Mouse (Mus musculus): Measurements from ENCODE around the gene Kpna2. TPM values are rescaled to one million over a fixed set of nuclear protein-coding genes. Genes with fewer than 3 reads are reported as not detected.
"Not testable (repeated sequence)": the region's sequence is repeated elsewhere in the genome, so short reads cannot be mapped to it uniquely, and the experiment has no call there.

Gene Kpna2
- total RNA-seq, 2 experiments from 2014 or later, result 45.3 to 46.7 TPM

DNA sequence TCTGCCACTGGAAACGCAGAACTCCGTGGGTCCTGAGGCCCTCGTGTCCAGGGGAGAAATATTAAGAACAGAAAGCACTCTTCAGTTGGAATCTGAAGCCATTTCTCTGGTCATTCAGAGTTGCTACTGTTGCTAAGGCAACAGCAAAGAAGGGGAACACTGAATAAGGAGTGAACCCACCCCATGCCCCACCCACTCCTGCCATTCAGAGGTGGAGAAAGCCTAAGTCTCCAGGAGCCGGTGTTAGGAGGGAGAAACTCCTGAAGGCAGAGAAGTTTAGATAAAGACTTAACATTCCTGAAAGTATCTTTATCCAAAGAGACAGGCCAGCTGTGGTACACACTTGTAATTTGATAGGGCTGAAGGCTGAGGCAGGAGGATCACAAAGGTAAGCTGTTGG, 20.0 kb upstream of the Kpna2 start:
- no peak for DNase-seq

DNA sequence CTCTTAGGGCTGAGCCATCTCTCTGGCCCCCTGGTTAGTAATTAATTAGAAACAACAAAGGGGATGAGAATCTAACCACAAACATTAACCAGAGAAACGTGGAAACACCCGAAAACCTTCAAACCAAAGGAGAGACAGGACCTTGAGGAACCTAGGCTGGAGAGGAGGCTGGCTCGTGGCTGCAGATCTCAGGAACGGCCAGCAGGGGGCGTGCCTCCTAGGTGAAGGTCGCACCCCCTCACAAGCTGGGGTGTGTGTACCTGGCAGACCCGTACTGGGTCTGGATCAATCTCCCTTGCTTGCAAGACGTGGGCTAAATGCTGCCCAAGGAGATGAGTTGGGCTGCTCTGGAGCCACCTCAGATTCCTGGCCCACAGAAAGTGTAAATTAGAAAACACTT, 19.3 kb upstream of the Kpna2 start:
- DNase-seq, result no peak

DNA sequence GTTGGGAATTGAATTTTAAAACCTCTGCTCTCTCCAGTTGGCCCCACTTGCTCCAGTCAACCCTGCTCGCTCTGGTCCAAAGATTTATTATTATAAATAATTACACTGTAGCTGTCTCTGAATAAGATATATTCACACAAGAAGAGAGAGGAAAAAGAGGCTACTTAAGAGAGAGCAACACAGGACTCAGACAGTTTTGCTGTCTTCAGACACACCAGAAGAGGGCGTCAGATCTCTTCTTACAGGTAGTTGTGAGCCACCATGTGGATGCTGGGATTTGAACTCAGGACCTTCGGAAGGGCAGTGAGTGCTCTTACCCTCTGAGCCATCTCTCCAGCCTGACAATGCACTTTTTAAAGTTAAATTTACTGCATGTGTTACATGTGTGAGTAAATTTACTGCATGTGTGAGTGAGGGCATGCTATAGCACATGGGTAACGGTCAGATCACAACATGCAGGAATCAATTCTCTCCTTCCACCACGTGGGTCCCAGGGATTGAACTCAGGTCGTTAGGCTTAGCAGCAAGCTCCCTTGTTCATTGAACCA, 18.1 kb upstream of the Kpna2 start:
- DNase-seq, result no peak

DNA sequence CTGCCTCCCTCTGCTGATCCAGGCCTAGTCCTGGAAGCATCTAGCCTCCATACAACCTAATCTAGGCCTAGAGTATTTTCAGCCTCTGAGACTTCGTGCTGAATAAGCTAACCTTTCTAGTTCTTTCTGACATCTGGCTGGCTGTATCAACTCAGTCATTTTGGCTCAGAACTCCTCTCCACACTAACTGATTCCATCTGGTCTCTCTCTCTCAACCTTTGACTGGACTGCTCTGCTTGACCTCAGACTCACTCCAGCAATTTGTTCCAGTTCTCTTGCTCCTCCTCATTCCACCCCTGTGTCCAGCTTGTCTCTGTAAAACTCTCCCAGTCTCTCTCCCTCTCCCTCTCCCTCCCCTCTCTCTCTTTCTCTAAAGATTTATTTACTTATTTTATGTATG, 17.6 kb upstream of the Kpna2 start:
- DNase-seq, result no peak

DNA sequence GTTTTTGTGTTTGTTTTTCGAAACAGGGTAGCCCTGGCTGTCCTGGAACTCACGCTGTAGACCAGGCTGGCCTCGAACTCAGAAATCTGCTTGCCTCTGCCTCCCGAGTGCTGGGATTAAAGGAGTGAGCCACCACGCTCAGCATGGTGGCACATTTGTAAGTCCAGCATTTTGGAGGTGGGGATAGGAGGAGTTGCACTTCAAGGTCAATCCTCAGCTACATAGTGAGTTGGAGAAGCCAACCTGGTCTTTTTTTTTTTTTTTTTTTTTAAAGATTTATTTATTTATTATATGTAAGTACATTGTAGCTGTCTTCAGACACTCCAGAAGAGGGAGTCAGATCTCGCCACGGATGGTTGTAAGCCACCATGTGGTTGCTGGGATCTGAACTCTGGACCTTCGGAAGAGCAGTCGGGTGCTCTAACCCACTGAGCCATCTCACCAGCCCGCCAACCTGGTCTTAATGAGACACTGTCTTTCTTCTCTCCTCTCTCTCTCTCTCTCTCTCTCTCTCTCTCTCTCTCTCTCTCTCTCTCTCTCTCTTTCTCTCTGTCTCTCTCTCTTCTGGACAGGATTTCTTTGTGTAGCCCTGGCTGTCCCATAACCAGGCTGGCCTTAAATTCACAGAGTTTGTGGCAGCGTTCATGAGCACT, 16.3 kb upstream of the Kpna2 start:
- DNase-seq, result not testable (repeated sequence)

DNA sequence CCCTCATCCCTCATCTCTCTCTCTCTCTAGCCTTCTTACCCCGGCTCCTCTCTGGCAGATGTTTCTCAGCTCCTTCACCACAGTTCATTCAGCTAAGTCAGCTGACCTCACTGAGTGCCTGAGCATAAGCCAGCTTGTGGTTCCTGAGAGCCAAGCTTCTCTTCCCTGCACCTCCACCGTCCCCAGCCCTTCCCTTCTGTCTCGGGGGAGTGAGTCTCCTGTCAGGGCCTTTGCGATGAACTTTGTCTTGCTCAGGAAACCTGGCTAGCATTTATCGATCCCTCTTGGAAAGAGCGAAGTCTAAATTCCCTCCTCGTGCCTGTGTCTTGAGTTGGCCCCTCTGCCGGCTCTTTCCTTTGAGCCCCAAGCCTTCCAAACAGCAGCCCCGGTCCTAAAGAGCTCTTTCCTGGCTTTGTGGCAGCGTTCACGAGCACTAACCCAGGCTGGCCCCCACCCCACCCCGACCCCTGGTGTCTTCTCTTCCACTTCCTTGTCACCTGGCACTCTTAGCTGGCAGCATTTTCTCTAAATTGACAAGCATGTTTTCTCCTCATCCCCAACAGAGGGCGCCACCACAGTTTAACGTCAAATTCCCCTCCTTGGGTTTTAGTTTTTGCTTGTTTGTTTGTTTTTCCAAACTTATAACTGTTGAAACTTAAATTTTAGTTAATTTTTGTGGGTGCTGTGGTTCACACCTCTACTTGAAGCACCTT, 15.4 kb upstream of the Kpna2 start:
- DNase-seq, result peak; percentile 35

DNA sequence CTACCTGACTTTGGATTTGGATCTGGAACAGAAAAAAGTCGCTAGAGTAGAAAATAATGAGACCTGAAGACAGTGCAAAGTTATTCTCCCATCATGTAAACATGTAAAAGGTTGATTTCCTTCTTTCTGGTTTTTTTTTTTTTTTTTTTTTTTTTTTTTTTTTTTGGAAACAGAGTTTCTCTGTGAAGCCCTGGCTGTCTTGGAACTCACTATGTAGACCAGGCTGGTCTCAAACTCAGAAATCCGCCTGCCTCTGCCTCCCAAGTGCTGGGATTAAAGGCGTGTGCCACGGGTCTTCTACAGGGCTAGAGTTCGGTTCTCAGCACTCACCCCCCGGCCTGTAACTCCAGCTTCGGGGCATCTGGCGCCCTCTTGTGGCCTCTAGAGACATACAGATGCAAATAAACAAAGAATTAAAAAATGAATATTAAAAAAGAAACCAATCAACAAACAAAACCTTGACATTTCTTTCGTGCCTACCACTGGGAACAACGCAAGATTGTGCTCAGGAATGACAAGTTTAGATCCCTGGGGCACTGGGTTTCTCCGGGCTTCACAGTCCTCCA, 14.8 kb upstream of the Kpna2 start:
- no peak for DNase-seq

DNA sequence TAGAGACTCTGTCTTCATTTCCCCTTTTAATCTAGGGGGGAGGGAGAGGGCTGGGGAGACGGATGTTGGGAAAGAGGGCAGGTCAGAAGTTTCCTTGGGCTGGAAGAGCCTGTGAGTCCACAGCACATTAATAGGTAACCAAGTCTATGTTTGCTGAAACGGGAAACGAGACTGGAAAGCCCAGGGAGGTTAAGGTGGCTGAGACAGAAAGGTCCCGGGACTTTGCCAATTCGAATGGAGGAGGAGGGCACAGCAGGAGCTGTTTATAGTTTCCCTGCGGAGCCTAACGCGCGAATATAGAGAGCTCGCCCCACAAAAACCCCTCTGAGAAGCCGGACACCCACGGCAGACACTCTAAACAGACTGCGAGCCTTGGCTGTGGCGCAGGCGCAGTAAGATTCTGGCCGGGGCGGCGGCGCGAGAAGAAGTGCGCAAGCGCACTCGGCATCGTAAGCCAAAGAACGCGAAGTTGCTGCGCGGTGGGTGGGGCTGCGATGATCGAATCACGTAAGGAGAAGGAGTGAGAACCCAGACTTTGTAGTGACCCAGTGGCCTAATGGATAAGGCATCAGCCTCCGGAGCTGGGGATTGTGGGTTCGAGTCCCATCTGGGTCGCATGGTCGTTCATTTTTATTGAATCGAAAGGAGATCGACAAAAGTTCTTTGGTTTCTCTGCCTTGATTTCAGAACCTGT, 13.1 kb upstream of the Kpna2 start:
- DNase-seq, result peak; percentile 99

DNA sequence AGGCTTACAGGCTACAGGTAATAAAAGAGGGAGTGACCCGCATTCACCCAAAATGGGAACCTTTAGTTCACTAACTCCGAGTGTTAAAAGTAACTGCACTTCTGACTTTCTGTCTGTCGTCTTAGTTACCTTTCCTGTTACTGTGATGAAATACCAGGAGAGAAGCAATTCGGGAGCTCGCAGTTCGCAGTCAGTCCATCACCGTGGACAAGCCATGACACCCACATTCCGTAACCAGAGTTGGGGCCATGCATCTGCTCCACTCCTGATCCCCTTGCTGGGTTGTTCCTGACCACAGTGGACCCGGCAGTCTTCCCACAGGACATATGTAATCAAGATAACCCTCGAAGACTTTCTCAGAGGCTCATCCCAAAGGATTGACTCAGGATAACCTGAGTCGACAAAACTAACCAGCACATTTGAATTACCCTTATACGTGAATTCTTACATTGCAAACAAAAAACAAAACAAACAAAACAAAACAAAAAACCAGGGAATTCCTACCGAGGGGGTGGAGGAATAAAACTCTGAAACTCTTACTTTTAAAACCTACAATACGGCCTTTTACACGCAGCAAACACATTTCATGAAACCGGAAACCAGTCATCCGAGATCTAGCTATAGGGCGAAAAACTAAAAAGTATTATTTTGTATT, 12.5 kb upstream of the Kpna2 start:
- DNase-seq, result peak; percentile 28

DNA sequence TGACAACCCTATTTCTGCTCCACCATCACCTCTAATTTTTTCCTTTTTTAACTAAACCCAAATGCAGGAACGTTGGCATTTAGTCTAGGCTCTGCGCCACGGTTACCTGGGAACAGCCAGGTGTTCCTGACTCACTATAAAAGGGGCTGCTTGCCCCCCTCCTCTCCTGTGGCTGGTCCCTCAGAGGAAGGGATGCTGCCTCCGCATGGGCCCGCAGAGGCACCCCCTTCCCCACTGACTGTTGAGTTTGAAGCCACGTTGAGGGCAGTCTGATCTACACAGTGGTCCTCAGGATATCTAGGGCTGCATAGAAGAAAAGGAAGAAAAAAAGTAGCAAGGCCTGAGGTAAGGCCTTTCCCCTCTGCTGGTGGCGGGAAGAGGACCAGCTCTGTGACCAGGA, 11.8 kb upstream of the Kpna2 start:
- no peak for DNase-seq

DNA sequence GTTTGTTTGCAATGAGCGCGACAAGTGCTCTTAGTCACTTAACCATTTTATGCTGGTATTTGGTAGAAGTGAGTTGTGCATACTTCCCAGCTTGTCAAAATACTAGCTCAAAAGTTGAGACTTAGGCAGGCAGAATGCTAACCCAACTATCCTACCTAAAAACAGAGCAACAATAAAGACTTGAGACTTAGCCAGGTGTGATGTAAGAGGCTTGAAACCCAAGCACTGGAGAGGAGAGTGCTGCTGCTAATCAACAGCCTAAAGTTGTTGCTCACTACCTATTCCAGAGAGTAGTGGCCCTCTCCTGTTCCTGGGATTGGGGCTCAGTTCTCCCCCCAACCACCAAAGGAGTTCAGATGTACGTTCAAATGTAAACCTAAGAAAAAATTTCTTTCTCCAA, 11.1 kb upstream of the Kpna2 start:
- DNase-seq, result no peak

DNA sequence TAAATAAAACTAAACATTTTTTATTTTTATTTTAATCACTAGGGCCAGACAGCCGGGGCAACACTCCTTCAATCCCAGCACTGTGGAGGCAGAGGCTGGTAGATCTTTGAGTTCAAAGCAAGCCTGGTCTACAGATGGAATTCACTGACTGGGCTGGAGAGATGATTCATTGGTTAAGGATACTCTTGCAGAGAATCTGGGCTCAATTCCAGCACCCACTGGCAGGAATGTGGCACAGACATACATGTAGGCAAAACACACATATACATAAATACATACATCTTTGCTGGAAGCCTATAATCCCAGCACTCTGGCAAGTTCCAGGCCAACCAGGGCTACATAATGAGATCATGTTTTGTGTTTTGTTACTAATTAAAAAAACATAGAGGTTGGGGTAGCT, 6.2 kb upstream of the Kpna2 start:
- DNase-seq, result peak; percentile 41

DNA sequence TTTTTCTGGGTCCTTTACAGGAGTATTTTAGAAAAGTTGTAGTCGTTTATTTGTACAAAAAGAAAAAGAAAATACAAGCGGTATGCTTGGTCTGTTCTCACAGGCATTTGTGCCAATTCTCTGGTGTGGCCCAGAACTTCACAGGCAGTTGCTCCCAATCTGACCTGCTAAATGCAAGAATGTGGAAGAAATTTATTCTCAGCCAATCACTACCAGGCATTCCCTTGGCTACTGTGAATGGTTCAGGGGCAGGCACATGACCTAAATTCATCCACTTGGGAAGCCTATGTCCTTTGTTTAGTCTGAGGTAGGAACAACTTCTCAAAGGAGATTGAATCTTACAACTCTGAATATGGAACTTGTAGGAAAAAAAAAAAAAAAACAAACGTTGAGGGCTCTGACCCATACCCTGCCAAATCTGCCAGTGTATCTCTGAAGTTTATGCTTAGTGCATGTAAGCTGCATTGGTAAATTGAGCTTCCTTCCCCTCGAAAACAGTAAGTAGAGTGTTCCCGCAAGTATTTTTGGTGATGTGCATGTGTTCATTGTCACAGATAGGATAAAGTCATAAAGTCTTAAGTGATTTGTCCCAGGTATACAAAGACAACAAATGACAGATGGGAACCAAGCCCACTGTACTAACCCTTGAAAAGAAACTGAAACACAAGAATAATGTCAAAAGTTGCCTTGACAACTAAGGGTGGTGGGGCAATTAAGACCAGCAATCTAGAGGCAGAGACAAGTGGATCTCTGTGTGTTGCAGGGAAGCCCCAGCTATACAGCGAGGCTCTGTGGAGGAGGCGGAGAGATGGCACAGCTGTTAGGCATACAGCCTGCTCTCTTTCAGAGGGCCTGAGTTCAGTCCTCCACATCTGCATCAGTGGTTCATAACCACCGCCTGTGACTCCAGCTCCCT, 2.7 kb upstream of the Kpna2 start:
- no peak for DNase-seq

DNA sequence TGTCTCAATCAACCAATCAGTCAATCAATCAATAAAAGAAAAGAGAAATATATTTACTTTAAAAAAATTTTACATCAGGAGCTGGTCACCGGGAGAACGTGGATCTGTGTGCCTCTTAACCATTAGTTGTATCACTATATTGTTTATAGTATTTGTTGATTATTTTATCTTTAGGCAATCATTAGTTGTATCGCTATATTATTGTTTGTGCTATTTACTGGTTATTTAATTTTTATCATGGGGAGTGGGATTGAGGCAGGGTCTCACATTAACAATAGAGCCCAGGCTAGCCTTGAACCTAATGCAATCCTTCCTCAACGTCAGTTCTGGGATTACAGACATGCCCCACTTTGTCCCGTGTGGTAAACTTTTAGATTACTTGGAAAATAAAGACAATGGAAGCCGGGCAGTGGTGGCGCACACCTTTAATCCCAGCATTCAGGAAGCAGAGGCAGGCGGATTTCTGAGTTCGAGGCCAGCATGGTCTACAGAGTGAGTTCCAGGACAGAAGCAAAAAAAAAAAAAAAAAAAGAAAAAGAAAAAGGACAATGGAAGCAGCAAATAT, 690 bp upstream of the Kpna2 start:
- DNase-seq, result no peak

DNA sequence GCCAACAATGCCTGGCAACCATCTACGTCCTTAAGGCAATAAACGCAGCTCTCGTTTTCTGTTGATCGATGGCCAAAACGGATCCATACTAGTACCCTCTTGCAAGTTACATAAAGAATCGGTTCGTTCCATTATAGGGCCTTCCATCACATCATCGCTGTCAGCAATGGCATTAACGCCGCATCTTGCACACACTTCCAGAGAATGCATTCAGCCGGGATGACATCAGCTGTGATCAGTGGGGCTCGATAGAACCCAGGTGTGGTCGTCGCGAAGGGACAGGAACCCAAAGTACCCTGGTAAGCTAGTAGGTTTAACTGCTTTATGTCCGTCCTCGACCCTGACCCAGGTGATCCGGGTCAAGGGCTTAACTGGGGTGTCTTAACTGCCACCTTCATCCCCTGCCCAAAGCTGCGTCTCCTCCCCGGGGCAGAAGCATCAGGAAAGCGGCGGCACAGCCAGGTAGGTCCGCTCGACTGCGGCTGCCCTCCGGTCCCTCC, 640 bp downstream of the Kpna2 start:
- no peak for DNase-seq

DNA sequence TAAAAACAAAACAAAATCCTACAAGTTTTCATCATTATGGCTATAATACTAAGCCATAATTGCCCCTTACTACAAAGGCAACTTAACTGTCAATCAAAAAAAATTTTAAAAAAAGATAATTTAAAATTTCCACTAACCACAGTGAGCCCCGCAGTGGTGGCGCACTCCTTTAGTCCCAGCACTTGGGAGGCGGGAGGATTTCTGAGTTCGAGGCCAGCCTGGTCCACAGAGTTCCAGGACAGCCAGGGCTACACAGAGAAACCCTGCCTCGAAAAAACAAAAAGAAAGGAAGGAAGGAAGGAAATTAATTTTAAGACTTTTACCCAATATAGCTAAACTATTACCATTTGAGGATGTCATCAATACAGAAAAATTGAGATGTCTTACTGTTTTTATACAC, 1.4 kb downstream of the Kpna2 start:
- DNase-seq, result no peak

DNA sequence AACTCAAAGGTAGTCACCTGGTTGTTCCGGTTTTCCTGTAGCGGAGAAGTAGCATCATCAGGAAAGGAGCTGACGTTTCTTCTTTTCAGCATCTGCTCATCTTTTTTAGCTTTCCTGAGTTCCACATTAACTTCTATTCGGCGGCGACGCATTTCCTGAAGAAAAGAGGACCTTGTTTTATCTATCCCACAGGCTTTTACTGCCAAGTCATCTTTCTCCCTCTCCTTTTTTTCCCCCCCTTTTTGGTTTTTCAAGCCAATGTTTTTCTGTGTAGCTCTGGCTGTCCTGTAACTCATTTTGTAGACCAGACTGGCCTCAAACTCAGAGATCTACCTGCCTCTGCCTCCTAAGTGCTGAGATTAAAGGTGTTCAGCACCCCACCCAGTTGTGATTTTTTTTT, 2.8 kb downstream of the Kpna2 start:
- DNase-seq, result not testable (repeated sequence)

DNA sequence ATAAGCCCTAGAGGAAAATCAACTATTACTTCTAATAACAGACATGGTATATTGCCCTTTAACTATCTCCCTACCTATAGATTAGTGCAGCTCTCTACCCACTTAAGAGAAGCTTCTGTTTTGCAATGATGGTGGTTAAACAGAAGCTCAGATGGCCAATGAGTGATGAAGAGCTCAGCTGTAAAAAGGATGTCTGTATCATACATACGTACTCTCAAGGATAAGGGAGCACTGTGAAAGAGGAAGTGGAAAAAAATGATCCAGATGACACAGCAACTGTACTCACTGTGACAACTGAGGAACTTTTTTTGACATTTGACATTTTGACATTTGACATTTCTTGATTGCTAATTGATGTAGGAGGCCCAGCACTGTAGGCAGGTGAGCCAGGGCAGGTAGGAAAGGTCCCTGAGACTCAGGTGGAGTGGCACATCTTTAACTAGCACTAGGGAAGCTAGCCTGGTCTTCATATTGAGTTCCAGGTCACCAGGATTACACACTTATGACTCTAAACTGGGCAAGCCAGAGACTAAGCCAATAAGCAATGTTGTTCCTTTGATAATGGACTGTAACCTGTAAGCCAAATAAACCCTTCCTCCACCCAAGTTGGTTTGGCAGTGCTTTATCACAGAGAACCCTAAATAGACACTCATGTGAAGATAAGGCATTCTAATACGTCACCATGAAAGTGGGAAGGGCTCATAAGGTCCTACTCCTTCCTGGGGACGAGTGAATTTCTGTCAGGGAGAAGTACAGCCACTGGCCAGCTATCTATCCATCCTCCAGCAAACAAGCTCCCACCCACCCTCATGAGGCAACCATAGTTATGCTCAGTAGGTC, 4.9 kb downstream of the Kpna2 start:
- DNase-seq, result no peak

DNA sequence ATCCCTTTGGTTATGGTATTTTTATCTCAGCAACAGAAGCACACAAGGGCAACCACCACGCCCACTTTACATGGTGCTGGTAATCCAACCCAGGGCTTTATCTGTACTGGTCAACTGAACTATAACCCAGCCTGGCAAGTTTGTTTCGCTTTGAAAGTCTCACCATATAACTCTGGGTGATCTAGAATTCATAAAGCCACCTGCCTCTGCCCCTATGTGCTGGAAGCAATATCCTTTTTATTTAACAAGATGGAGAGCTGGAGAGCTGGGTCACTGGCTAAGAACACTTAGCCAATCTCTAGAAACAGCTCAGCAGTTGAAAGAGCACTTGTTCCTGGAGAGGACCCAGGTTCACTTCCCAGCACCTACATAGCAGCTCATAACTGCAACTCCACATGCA, 12.0 kb downstream of the Kpna2 start:
- no peak for DNase-seq
